Mouse (Mus musculus): ENCODE measurements around the gene Tsga8.

The Tsga8 gene

DNA sequence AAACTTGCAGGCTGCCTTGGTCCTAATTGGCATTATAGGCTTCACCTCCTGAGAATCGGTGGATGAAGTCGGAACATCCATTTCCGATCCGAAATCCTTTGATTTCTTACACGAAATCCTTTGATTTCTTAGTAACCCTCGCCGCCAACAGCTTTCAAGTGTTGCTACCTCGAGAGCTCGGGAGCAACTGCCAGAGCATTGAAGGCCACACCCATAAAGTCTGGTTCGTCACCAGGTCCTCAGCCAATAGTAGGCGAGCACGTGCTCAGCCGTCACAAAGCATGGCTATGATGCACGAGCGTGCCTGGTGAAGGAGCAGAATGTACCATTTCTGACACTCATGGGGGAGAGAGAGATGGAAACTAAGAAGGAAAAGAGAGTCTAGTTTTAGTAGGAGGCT lies at the start of gene Tsga8:
Gene Tsga8, minus strand, starts transcription at position 327 of the 400 bp plus-strand sequence.
- no peak for DNase-seq (ENCODE audit: extremely low read depth, insufficient read length, low spot score)

Measured in 3134 (cell line).